Mouse (Mus musculus): ENCODE results near the gene Slfn8. TPM values are rescaled to one million over a fixed set of nuclear protein-coding genes. Genes with fewer than 3 reads are reported as not detected.
"Not testable (repeated sequence)": the region's sequence is repeated elsewhere in the genome, so short reads cannot be mapped to it uniquely, and the experiment has no call there.

Gene Slfn8
- polyA plus RNA-seq, 1 experiment from 2014 or later, result 0.43 TPM

DNA sequence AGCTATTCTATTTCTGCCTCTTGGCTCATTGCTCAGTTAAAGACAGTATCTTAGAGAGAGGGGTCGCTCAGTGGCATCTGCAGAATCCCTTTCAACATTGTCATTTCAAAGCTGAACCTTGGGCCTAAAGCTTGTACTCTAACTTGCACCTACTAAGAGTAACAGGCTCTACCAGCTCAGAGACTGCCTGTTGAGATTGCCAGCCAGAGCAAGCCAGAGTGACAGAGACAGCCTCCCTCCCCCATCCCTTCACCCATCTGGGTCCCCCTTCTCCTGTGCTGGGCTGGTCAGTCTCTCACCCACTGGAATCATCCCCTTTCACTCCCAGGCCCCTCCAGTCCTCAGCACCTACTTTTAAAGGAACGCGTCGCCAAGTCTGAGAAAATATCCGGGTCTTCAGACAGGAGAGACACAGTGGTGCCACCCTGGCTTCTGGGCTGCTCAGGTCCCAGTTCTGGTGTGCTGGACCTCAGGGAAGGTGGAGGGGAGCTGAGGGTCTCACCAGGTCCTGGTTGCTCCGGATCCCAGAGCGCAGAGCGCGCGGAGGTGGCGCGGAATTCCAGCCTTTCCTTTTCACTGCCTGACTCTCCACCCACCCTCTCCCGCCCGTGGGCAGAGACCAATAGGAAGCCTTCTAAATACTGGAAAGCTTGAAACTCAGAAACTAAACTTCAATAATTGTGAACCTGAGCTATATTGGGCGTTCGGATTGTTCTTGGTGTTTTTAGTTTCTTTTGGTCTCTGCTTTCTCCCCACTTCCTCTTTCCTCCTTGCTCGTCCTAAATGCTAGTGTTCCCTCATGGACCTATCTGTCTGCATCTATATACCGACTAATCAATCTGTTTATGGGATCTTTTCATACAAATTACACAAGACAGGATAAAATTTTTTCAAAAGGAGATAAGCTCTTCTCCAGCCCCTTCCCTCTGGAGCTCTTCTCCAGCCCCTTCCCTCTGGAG lies 770 bp downstream of the Slfn8 start:
- H3K4me3 ChIP-seq (ENCODE audit: low read depth, low read length); H3K27ac ChIP-seq (ENCODE audit: low read depth); H3K27me3 ChIP-seq (replicated peaks; ENCODE audit: control insufficient read depth, insufficient read depth, low read length); H3K36me3 ChIP-seq (ENCODE audit: control insufficient read depth, insufficient read depth, low read length); ATAC-seq (replicated peaks; ENCODE audit: low FRiP score, low TSS enrichment, low read depth); H3K9ac ChIP-seq (ENCODE audit: low read length); H3K4me2 ChIP-seq (ENCODE audit: low read length); DNase-seq (ENCODE audit: low spot score); H3K9me3 ChIP-seq (ENCODE audit: control insufficient read depth, low read length); H3K4me1 ChIP-seq (replicated peaks; ENCODE audit: control insufficient read depth, insufficient read depth, low read length): not testable (repeated sequence)
- WGBS, result 77% methylated on average over 18 of the region's 18 CpGs

DNA sequence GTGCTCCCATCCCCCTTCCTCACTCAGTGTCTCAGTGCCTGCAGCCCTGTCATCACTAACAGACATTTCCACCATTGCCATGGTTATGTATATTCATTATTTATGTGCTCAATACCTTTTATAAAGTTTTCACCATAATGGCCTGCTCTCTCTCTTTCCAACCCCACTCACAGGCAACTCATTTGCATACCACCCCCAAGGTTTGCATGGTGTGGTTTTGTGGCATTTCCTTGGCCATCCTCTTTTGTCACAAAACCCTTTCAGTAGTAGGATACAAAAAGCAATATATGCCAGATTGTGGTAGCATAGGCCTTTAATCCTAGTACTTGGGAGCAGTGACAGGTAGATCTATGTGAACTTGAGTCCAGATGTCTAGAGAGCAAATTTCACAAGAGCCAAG lies 4.5 kb downstream of the Slfn8 start:
- Histone ChIP-seq H3K27ac (ENCODE audit: low read depth) (no peak overlapping the region), H3K4me2 (ENCODE audit: low read length) (no peak overlapping the region), H3K36me3 (ENCODE audit: control insufficient read depth, insufficient read depth, low read length) (no peaks in the 10 kb centered on the region), H3K4me1 (replicated peaks; ENCODE audit: control insufficient read depth, insufficient read depth, low read length) (no peaks in the 10 kb centered on the region), H3K9me3 (ENCODE audit: control insufficient read depth, low read length) (no peaks in the 10 kb centered on the region), H3K27me3 (replicated peaks; ENCODE audit: control insufficient read depth, insufficient read depth, low read length) (no peaks in the 10 kb centered on the region), H3K4me3 (ENCODE audit: low read depth, low read length) (no peak overlapping the region), H3K9ac (ENCODE audit: low read length) (no peak overlapping the region)
- ATAC-seq (replicated peaks; ENCODE audit: low FRiP score, low TSS enrichment, low read depth) (no peak), DNase-seq (ENCODE audit: low spot score) (no peak)

DNA sequence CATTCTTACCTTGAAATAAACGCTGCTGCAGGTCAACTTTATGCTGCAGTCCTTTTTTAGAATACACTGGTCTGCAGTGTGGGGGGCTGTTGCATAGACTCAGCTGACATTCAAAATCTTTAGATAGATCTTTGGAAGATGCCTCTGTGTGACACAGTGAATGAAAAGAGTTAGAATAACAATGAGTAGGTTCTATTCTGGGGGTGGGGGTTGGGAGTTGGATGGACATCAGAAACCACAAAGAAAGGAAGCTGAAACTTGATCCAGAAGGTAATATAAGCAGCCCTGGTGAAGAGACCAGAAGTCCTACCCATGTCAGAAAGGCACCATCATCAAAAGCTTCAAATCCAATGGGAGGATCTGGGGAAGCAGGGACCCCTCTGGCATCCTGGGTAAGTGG lies 7.3 kb downstream of the Slfn8 start:
- H3K36me3 ChIP-seq (ENCODE audit: control insufficient read depth, insufficient read depth, low read length), result no peaks in the 10 kb centered on the region
- H3K4me1 ChIP-seq (replicated peaks; ENCODE audit: control insufficient read depth, insufficient read depth, low read length), result no peaks in the 10 kb centered on the region
- H3K9me3 ChIP-seq (ENCODE audit: control insufficient read depth, low read length), result no peaks in the 10 kb centered on the region
- ATAC-seq (replicated peaks; ENCODE audit: low FRiP score, low TSS enrichment, low read depth) (no peak), DNase-seq (ENCODE audit: low spot score) (no peak)
- H3K9ac ChIP-seq (ENCODE audit: low read length), result no peak overlapping the region
- H3K27ac ChIP-seq (ENCODE audit: low read depth), result no peak overlapping the region
- H3K4me3 ChIP-seq (ENCODE audit: low read depth, low read length), result no peak overlapping the region
- no peaks in the 10 kb centered on the region for H3K27me3 ChIP-seq (replicated peaks; ENCODE audit: control insufficient read depth, insufficient read depth, low read length)
- H3K4me2 ChIP-seq (ENCODE audit: low read length), result no peak overlapping the region
- WGBS, result 75% methylated on average over 1 of the region's 1 CpGs

DNA sequence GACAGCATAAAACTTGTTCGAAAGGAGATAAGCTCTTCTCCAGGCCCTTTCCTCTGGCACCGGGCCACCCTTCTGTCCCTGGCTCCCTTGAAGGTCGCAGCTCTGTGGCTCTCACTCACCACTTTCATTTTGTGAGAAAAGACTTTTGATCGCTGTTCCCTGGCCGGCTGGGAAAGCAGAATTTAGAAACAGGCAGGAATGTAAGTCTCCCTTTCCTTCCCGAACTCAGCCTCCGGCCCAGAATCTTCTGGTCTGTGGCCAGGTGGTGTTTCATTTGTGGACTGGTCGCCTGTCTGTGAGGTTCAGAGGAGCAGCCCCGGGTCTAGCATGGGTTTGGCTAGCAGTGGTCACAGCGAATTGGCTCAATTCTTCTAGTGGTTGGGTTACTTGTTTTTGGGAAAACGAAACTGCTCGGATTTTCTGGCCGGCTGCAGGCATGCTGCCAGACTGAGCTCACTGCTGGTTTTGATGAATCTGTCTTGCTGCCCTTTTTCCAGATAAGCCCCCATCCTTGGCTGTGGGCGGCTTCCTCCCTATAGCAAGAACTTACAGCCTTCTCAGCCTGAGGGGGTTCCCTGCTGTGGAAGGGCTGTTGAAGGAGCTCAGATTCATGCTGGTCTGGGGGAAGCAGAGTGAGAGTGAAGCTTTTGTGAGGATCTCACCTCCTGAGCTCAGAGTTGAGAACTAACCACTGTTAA lies 29.0 kb downstream of the Slfn8 start, which contains the start of gene Slfn9:
Gene Slfn9 (minus strand): TSS at position 362 of the 698 bp plus-strand sequence.
- 0 out of 2 replicates have a peak, but pooled peaks cover 3% of the 10 kb centered on the region for H3K36me3 ChIP-seq (ENCODE audit: control insufficient read depth, insufficient read depth, low read length)
- peak within 1 kb of the TSS; percentile 47; the same call in 1 of the 2 replicates for H3K27ac ChIP-seq (ENCODE audit: low read depth)
- peak; percentile 78 for DNase-seq (ENCODE audit: low spot score)
- no peak for ATAC-seq (replicated peaks; ENCODE audit: low FRiP score, low TSS enrichment, low read depth)
- H3K9me3 ChIP-seq (ENCODE audit: control insufficient read depth, low read length), result no peaks in the 10 kb centered on the region
- WGBS, result 8% methylated on average over 14 of the region's 14 CpGs
- peaks cover 3% of the 10 kb centered on the region; the same call in 1 of the 2 replicates for H3K4me1 ChIP-seq (replicated peaks; ENCODE audit: control insufficient read depth, insufficient read depth, low read length)
- H3K4me3 ChIP-seq (ENCODE audit: low read depth, low read length), result peak within 1 kb of the TSS; percentile 34
- H3K27me3 ChIP-seq (replicated peaks; ENCODE audit: control insufficient read depth, insufficient read depth, low read length), result no peaks in the 10 kb centered on the region
- peak within 1 kb of the TSS; percentile 45 for H3K9ac ChIP-seq (ENCODE audit: low read length)
- peak within 1 kb of the TSS; percentile 82 for H3K4me2 ChIP-seq (ENCODE audit: low read length)

DNA sequence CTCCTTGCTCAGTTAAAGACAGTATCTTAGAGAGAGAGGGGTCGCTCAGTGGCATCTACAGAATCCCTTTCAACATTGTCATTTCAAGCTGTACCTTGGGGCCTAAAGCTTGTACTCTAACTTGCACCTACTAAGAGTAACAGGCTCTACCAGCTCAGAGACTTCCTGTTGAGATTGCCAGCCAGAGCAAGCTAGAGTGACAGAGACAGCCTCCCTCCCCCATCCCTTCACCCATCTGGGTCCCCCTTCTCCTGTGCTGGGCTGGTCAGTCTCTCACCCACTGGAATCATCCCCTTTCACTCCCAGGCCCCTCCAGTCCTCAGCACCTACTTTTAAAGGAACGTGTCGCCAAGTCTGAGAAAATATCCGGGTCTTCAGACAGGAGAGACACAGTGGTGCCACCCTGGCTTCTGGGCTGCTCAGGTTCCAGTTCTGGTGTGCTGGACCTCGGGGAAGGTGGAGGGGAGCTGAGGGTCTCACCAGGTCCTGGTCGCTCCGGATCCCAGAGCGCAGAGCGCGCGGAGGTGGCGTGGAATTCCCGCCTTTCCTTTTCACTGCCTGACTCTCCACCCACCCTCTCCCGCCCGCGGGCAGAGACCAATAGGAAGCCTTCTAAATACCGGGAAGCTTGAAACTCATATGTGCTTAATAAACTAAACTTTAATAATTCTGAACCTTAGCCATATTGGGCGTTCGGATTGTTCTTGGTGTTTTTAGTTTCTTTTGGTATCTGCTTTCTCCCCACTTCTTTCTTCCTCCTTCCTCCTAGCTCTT lies 29.8 kb downstream of the Slfn8 start:
- H3K27ac ChIP-seq (ENCODE audit: low read depth), result peak overlapping the region; percentile 47; the same call in 1 of the 2 replicates
- H3K4me3 ChIP-seq (ENCODE audit: low read depth, low read length), result peak overlapping the region; percentile 34
- not testable (repeated sequence) for H3K4me1 ChIP-seq (replicated peaks; ENCODE audit: control insufficient read depth, insufficient read depth, low read length); H3K36me3 ChIP-seq (ENCODE audit: control insufficient read depth, insufficient read depth, low read length); H3K27me3 ChIP-seq (replicated peaks; ENCODE audit: control insufficient read depth, insufficient read depth, low read length); H3K9me3 ChIP-seq (ENCODE audit: control insufficient read depth, low read length)
- H3K4me2 ChIP-seq (ENCODE audit: low read length), result peak overlapping the region; percentile 82
- DNase-seq (ENCODE audit: low spot score), result peak; percentile 76
- 15% methylated on average over 17 of the region's 19 CpGs for WGBS
- peak overlapping the region; percentile 45 for H3K9ac ChIP-seq (ENCODE audit: low read length)
- peak; percentile 39 for ATAC-seq (replicated peaks; ENCODE audit: low FRiP score, low TSS enrichment, low read depth)

DNA sequence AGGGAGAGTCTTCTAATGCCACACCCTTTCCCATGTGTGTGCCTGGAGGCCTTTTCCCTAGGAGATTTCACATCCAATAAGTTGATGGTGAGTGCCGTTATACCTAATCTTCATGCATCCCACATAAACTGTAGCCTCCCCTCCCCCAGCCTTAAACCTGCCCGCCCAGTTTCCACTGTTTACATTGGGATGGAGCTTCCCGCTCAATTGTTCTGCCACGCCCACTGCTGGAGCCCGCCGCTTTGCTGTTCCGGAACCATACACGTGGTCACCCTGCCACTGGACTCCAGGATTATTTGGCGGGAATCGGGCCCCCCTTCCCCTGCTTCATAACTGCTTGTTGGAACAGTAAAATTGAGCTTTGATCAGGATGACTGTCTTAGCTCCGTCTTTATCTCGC lies 31.3 kb downstream of the Slfn8 start:
- H3K9ac ChIP-seq (ENCODE audit: low read length), result no peak overlapping the region
- 0 out of 2 replicates have a peak, but pooled peaks cover 3% of the 10 kb centered on the region for H3K9me3 ChIP-seq (ENCODE audit: control insufficient read depth, low read length)
- H3K27ac ChIP-seq (ENCODE audit: low read depth), result no peak overlapping the region
- peak overlapping the region; percentile 34 for H3K4me3 ChIP-seq (ENCODE audit: low read depth, low read length)
- H3K36me3 ChIP-seq (ENCODE audit: control insufficient read depth, insufficient read depth, low read length), result peaks cover 13% of the 10 kb centered on the region; the same call in 1 of the 2 replicates
- ATAC-seq (replicated peaks; ENCODE audit: low FRiP score, low TSS enrichment, low read depth) (0 out of 2 replicates have a peak, but pooled peaks have one; percentile 49), DNase-seq (ENCODE audit: low spot score) (peak; percentile 58)
- peaks cover 3% of the 10 kb centered on the region; the same call in 1 of the 2 replicates for H3K4me1 ChIP-seq (replicated peaks; ENCODE audit: control insufficient read depth, insufficient read depth, low read length)
- 19% methylated on average over 12 of the region's 12 CpGs for WGBS
- H3K27me3 ChIP-seq (replicated peaks; ENCODE audit: control insufficient read depth, insufficient read depth, low read length), result no peaks in the 10 kb centered on the region
- peak overlapping the region; percentile 82 for H3K4me2 ChIP-seq (ENCODE audit: low read length)

DNA sequence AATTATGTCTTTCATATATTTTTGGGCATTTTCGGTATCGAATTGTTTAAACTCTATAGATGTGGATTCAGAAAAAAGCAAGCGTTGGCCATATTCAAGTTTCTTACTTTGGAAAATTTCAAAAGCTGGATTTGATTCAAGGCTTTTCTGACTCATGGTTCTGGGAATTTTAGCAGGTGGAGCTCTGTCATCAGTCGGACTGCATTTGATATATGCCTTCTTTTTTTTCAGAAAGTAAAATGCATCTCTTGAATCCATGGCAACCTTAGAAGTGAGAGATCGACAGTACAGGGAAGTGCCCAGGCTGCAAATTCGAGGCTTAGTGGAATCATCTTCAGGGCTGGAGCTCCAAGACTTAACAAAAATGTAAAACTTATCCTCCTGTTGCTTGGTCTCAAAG lies 33.0 kb downstream of the Slfn8 start:
- ATAC-seq (replicated peaks; ENCODE audit: low FRiP score, low TSS enrichment, low read depth) (no peak), DNase-seq (ENCODE audit: low spot score) (no peak)
- no peak overlapping the region for H3K4me3 ChIP-seq (ENCODE audit: low read depth, low read length)
- no peaks in the 10 kb centered on the region for H3K27me3 ChIP-seq (replicated peaks; ENCODE audit: control insufficient read depth, insufficient read depth, low read length)
- 88% methylated on average over 6 of the region's 6 CpGs for WGBS
- H3K36me3 ChIP-seq (ENCODE audit: control insufficient read depth, insufficient read depth, low read length), result peaks cover 18% of the 10 kb centered on the region; the same call in 1 of the 2 replicates
- no peak overlapping the region for H3K9ac ChIP-seq (ENCODE audit: low read length)
- no peak overlapping the region for H3K27ac ChIP-seq (ENCODE audit: low read depth)
- 0 out of 2 replicates have a peak, but pooled peaks cover 3% of the 10 kb centered on the region for H3K9me3 ChIP-seq (ENCODE audit: control insufficient read depth, low read length)
- peaks cover 3% of the 10 kb centered on the region; the same call in 1 of the 2 replicates for H3K4me1 ChIP-seq (replicated peaks; ENCODE audit: control insufficient read depth, insufficient read depth, low read length)
- no peak overlapping the region for H3K4me2 ChIP-seq (ENCODE audit: low read length)

DNA sequence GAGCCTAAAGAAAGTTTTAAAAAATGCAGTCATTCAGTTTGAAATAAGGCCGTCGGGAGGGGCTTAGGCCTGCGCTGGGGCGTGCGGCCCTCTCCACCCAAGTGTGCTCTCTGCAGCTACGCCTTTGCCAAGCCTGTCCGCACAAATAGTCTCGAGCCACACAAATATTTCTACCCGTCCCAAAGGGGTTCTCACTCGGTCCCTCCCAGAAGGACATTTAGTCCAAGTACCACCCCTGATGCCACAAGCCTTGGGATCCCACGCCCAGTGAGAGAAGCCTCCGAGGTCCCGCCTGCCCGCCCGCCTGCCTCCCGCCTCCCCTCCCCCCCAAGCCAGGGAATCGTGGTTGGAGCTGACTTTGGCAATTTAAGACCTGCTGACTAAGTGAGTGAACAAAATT lies 37.4 kb downstream of the Slfn8 start:
- no peak overlapping the region for H3K4me2 ChIP-seq (ENCODE audit: low read length)
- peaks cover 30% of the 10 kb centered on the region; the same call in 1 of the 2 replicates for H3K36me3 ChIP-seq (ENCODE audit: control insufficient read depth, insufficient read depth, low read length)
- no peak for DNase-seq (ENCODE audit: low spot score)
- 0 out of 2 replicates have a peak, but pooled peaks cover 3% of the 10 kb centered on the region for H3K9me3 ChIP-seq (ENCODE audit: control insufficient read depth, low read length)
- H3K4me1 ChIP-seq (replicated peaks; ENCODE audit: control insufficient read depth, insufficient read depth, low read length), result no peaks in the 10 kb centered on the region
- no peak overlapping the region for H3K9ac ChIP-seq (ENCODE audit: low read length)
- no peak overlapping the region for H3K27ac ChIP-seq (ENCODE audit: low read depth)
- H3K27me3 ChIP-seq (replicated peaks; ENCODE audit: control insufficient read depth, insufficient read depth, low read length), result no peaks in the 10 kb centered on the region
- no peak for ATAC-seq (replicated peaks; ENCODE audit: low FRiP score, low TSS enrichment, low read depth)
- 85% methylated on average over 17 of the region's 17 CpGs for WGBS
- H3K4me3 ChIP-seq (ENCODE audit: low read depth, low read length), result no peak overlapping the region
